ENCODE assay signal across 8 mouse cellular contexts in the genomic region with DNA sequence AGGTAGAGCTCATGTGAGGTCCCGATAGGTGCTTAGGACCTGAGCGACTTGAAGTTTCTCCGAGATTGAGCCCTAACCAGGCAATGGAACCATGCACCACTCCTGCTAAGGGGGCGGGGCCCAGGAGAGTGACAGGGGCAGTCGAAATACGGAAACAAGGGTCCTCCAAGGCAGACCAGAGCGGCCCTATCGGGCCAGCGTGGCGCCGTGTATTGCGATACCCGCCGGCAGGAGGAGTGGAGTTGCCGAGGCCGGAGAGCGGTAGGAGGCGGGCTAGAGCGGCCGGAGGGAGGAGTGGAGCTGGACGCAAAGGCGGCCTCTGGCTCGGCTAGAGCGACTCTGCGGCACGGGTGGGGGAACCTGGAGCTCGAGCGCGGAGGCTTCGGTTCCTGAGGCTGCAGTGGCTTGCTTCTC. TPM values are rescaled to one million over a fixed set of nuclear protein-coding genes. Genes with fewer than 3 reads are reported as not detected.
DNase-seq lines count a peak whose midpoint lies in the region; ATAC-seq lines count a peak whose summit lies in the region.

No protein-coding gene starts in this region.

- peaks cover 15% of the 10 kb centered on the region for H3K36me3 ChIP-seq in hindbrain, embryonic 12.5 days

- ATAC-seq in hindbrain, embryonic 12.5 days (ENCODE audit: low FRiP score) = peak; percentile 96

- H3K4me3 ChIP-seq in hindbrain, embryonic 12.5 days = peak overlapping the region; percentile 67

- H3K9me3 ChIP-seq in hindbrain, embryonic 12.5 days (replicated peaks) = no peaks in the 10 kb centered on the region

- peak overlapping the region; percentile 75 for H3K9ac ChIP-seq in hindbrain, embryonic 12.5 days

- WGBS in hindbrain, embryonic 12.5 days = under 1% methylated on average over 29 of the region's 30 CpGs

- peak overlapping the region; percentile 73 for H3K27ac ChIP-seq in hindbrain, embryonic 12.5 days

- H3K4me2 ChIP-seq in hindbrain, embryonic 12.5 days (replicated peaks) = peak overlapping the region; percentile 82

- no peaks in the 10 kb centered on the region for H3K27me3 ChIP-seq in hindbrain, embryonic 12.5 days

- DNase-seq in NIH3T3 (ENCODE audit: low read depth) = peak; percentile 99
- peak; percentile 97 to 99 for DNase-seq in cerebellum, postnatal 10 days
- DNase-seq in frontal cortex, postnatal 10 days (ENCODE audit: low spot score in 2 of 2) = peak; percentile 96 to 97
- DNase-seq in layer of hippocampus, postnatal 14 days (ENCODE audit: low spot score in 2 of 2) = peak; percentile 93 to 97
- peak; percentile 97 for DNase-seq in lung, postnatal 14 days
- DNase-seq in retina, adult 2 months (ENCODE audit: low read depth, low spot score) = peak; percentile 96
- DNase-seq in thymus, postnatal 36 days = peak; percentile 97 to 99

- peaks cover 33% of the 10 kb centered on the region for H3K4me1 ChIP-seq in hindbrain, embryonic 12.5 days

RNA-seq across cellular contexts. Expression of a gene that starts 1.4 kb away (rescaled TPM):
- 91.2 and 91.8 TPM in 2 replicates for polyA plus RNA-seq in hindbrain, embryonic 12.5 days (2016; fragmentation: Nextera tagmentation; extraction: Ambion mirVana)
- total RNA-seq in layer of hippocampus, postnatal 14 days (2021) = 10 to 100 TPM; 78.2 to 82.2 TPM

RNA-seq across cellular contexts. Expression of a gene that starts 6.9 kb away (rescaled TPM):
- polyA plus RNA-seq in hindbrain, embryonic 12.5 days (2016; fragmentation: Nextera tagmentation; extraction: Ambion mirVana) = 0.23 and 0.36 TPM in 2 replicates
- under 1 TPM; 0.37 to 0.43 TPM for total RNA-seq in layer of hippocampus, postnatal 14 days (2021)

RNA-seq across cellular contexts. Expression of a gene that starts 19.9 kb away (rescaled TPM):
- 1,212 and 1,459 TPM in 2 replicates for polyA plus RNA-seq in hindbrain, embryonic 12.5 days (2016; fragmentation: Nextera tagmentation; extraction: Ambion mirVana)
- 100 to 1,000 TPM; 452 TPM for total RNA-seq in layer of hippocampus, postnatal 14 days (2021)

RNA-seq across cellular contexts. Expression of a gene that starts 34.2 kb away (rescaled TPM):
- 0.27 TPM in 1 of 2 replicates, not detected in the other for polyA plus RNA-seq in hindbrain, embryonic 12.5 days (2016; fragmentation: Nextera tagmentation; extraction: Ambion mirVana)
- not detected for total RNA-seq in layer of hippocampus, postnatal 14 days (2021)

RNA-seq across cellular contexts. Expression of a gene that starts 34.3 kb away (rescaled TPM):
- polyA plus RNA-seq in hindbrain, embryonic 12.5 days (2016; fragmentation: Nextera tagmentation; extraction: Ambion mirVana) = not detected in 2 replicates
- total RNA-seq in layer of hippocampus, postnatal 14 days (2021) = not detected

Comparison
In these comparisons a context has a peak if more than half of its experiments do, and no peak if none do; other contexts are left out.
1. Peak in every context shown above with its lines: DNase-seq, ATAC-seq, H3K4me3 ChIP-seq and H3K27ac ChIP-seq.